Mouse (Mus musculus) ovary, postnatal 36 days (tissue): ENCODE measurements around the gene Tubb3.
A peak's percentile ranks its signal among the peaks of the same experiment; 100 is the strongest.
"Not testable (repeated sequence)": the region's sequence is repeated elsewhere in the genome, so short reads cannot be mapped to it uniquely, and the experiment has no call there.

ENCODE experiments used
- DNase-seq: peaks from one replicate; pipeline ENCODE4 v3.0.0; 2022; ENCODE audit warnings: low spot score, mixed read lengths

Tubb3 gene

GRCm38 (mm10) chr8:123431616-123432365 is 20.6 kb downstream of the Tubb3 start:
- DNase-seq = no peak

- DNase-seq = no peak
These were observed 21.2 kb downstream of the Tubb3 start for GRCm38 (mm10) chr8:123432381-123432780.

GRCm38 (mm10) chr8:123433241-123433974 is 22.2 kb downstream of the Tubb3 start:
- not testable (repeated sequence) for DNase-seq

- DNase-seq = no peak
These were observed 30.6 kb downstream of the Tubb3 start for GRCm38 (mm10) chr8:123441788-123442187.

GRCm38 (mm10) chr8:123442351-123442750 is 31.1 kb downstream of the Tubb3 start:
- no peak for DNase-seq

- peak; percentile 92 for DNase-seq
These were observed 31.8 kb downstream of the Tubb3 start for GRCm38 (mm10) chr8:123442871-123443575.

- DNase-seq = no peak
These were observed 32.3 kb downstream of the Tubb3 start for GRCm38 (mm10) chr8:123443576-123443921.

- no peak for DNase-seq
These were observed 32.9 kb downstream of the Tubb3 start for GRCm38 (mm10) chr8:123444131-123444530.

GRCm38 (mm10) chr8:123445981-123446380 is 34.8 kb downstream of the Tubb3 start:
- no peak for DNase-seq

- no peak for DNase-seq
These were observed 35.6 kb downstream of the Tubb3 start for GRCm38 (mm10) chr8:123446799-123447198.

GRCm38 (mm10) chr8:123450783-123451182 is 39.6 kb downstream of the Tubb3 start:
- no peak for DNase-seq

GRCm38 (mm10) chr8:123451747-123452146 is 40.5 kb downstream of the Tubb3 start:
- DNase-seq = not testable (repeated sequence)

GRCm38 (mm10) chr8:123452149-123452548 is 40.9 kb downstream of the Tubb3 start:
- no peak for DNase-seq

GRCm38 (mm10) chr8:123453291-123453690 is 42.1 kb downstream of the Tubb3 start:
- DNase-seq = no peak

- DNase-seq = no peak
These were observed 42.7 kb downstream of the Tubb3 start for GRCm38 (mm10) chr8:123453951-123454350.

GRCm38 (mm10) chr8:123454559-123454958 is 43.3 kb downstream of the Tubb3 start:
- DNase-seq = no peak

GRCm38 (mm10) chr8:123463651-123464050 is 52.4 kb downstream of the Tubb3 start:
- no peak for DNase-seq

GRCm38 (mm10) chr8:123467476-123467875 is 56.3 kb downstream of the Tubb3 start:
- DNase-seq = no peak
